Mouse (Mus musculus): ENCODE measurements around the gene Kcng3. TPM values are rescaled to one million over a fixed set of nuclear protein-coding genes. Genes with fewer than 3 reads are reported as not detected.

Gene Kcng3
- polyA plus RNA-seq, 1 experiment from 2014 or later = not detected

GRCm38 (mm10) chr17:83594526-83594925, 37.2 kb downstream of the Kcng3 start:
- 62% methylated on average over 8 of the region's 8 CpGs for WGBS (ENCODE audit: insufficient replicate concordance)
- ATAC-seq (replicated peaks; ENCODE audit: insufficient number of reproducible peaks, low FRiP score, low TSS enrichment) = no peak
- Histone ChIP-seq H3K9ac (ENCODE audit: low read depth, low read length) (no peak overlapping the region), H3K4me2 (no peak overlapping the region), H3K27ac (ENCODE audit: low read depth, low read length) (no peak overlapping the region), H3K27me3 (ENCODE audit: control insufficient read depth, insufficient read depth, low read length) (no peaks in the 10 kb centered on the region), H3K4me3 (ENCODE audit: low read depth, low read length) (no peak overlapping the region), H3K9me3 (replicated peaks; ENCODE audit: control insufficient read depth, low read length) (no peaks in the 10 kb centered on the region), H3K36me3 (ENCODE audit: control insufficient read depth, insufficient read depth, low read length) (no peaks in the 10 kb centered on the region), H3K4me1 (ENCODE audit: control insufficient read depth, insufficient read depth, low read length) (no peaks in the 10 kb centered on the region)

GRCm38 (mm10) chr17:83593396-83593795, 38.3 kb downstream of the Kcng3 start:
- WGBS (ENCODE audit: insufficient replicate concordance) = 81% methylated on average over 10 of the region's 10 CpGs
- no peak for ATAC-seq (replicated peaks; ENCODE audit: insufficient number of reproducible peaks, low FRiP score, low TSS enrichment)
- no peak overlapping the region for H3K4me3 ChIP-seq (ENCODE audit: low read depth, low read length)
- H3K9ac ChIP-seq (ENCODE audit: low read depth, low read length) = no peak overlapping the region
- no peaks in the 10 kb centered on the region for H3K9me3 ChIP-seq (replicated peaks; ENCODE audit: control insufficient read depth, low read length)
- H3K27me3 ChIP-seq (ENCODE audit: control insufficient read depth, insufficient read depth, low read length) = no peaks in the 10 kb centered on the region
- no peak overlapping the region for H3K4me2 ChIP-seq
- no peak overlapping the region for H3K27ac ChIP-seq (ENCODE audit: low read depth, low read length)
- no peaks in the 10 kb centered on the region for H3K4me1 ChIP-seq (ENCODE audit: control insufficient read depth, insufficient read depth, low read length)
- H3K36me3 ChIP-seq (ENCODE audit: control insufficient read depth, insufficient read depth, low read length) = no peaks in the 10 kb centered on the region

GRCm38 (mm10) chr17:83588663-83589341, 42.9 kb downstream of the Kcng3 start:
- WGBS (ENCODE audit: insufficient replicate concordance) = 77% methylated on average over 6 of the region's 6 CpGs
- ATAC-seq (replicated peaks; ENCODE audit: insufficient number of reproducible peaks, low FRiP score, low TSS enrichment) = no peak
- Histone ChIP-seq H3K27me3 (ENCODE audit: control insufficient read depth, insufficient read depth, low read length) (no peaks in the 10 kb centered on the region), H3K4me3 (ENCODE audit: low read depth, low read length) (no peak overlapping the region), H3K4me1 (ENCODE audit: control insufficient read depth, insufficient read depth, low read length) (no peaks in the 10 kb centered on the region), H3K4me2 (no peak overlapping the region), H3K9me3 (replicated peaks; ENCODE audit: control insufficient read depth, low read length) (no peaks in the 10 kb centered on the region), H3K9ac (ENCODE audit: low read depth, low read length) (no peak overlapping the region), H3K36me3 (ENCODE audit: control insufficient read depth, insufficient read depth, low read length) (no peaks in the 10 kb centered on the region), H3K27ac (ENCODE audit: low read depth, low read length) (no peak overlapping the region)

GRCm38 (mm10) chr17:83587731-83588130, 44.0 kb downstream of the Kcng3 start:
- Histone ChIP-seq H3K9ac (ENCODE audit: low read depth, low read length) (no peak overlapping the region), H3K9me3 (replicated peaks; ENCODE audit: control insufficient read depth, low read length) (no peaks in the 10 kb centered on the region), H3K4me2 (no peak overlapping the region), H3K4me1 (ENCODE audit: control insufficient read depth, insufficient read depth, low read length) (no peaks in the 10 kb centered on the region), H3K36me3 (ENCODE audit: control insufficient read depth, insufficient read depth, low read length) (no peaks in the 10 kb centered on the region), H3K27ac (ENCODE audit: low read depth, low read length) (no peak overlapping the region), H3K4me3 (ENCODE audit: low read depth, low read length) (no peak overlapping the region), H3K27me3 (ENCODE audit: control insufficient read depth, insufficient read depth, low read length) (no peaks in the 10 kb centered on the region)
- ATAC-seq (replicated peaks; ENCODE audit: insufficient number of reproducible peaks, low FRiP score, low TSS enrichment) = no peak
- 82% methylated on average over 8 of the region's 8 CpGs for WGBS (ENCODE audit: insufficient replicate concordance)

GRCm38 (mm10) chr17:83582585-83582984, 49.1 kb downstream of the Kcng3 start:
- 41% methylated on average over 2 of the region's 2 CpGs for WGBS (ENCODE audit: insufficient replicate concordance)
- no peak overlapping the region for H3K27ac ChIP-seq (ENCODE audit: low read depth, low read length)
- ATAC-seq (replicated peaks; ENCODE audit: insufficient number of reproducible peaks, low FRiP score, low TSS enrichment) = no peak; the same call in 1 of the 2 replicates

GRCm38 (mm10) chr17:83580734-83581133, 51.0 kb downstream of the Kcng3 start:
- no peaks in the 10 kb centered on the region for H3K27me3 ChIP-seq (ENCODE audit: control insufficient read depth, insufficient read depth, low read length)
- H3K27ac ChIP-seq (ENCODE audit: low read depth, low read length) = no peak overlapping the region
- ATAC-seq (replicated peaks; ENCODE audit: insufficient number of reproducible peaks, low FRiP score, low TSS enrichment) = no peak
- H3K36me3 ChIP-seq (ENCODE audit: control insufficient read depth, insufficient read depth, low read length) = no peaks in the 10 kb centered on the region
- H3K4me2 ChIP-seq = no peak overlapping the region
- no peaks in the 10 kb centered on the region for H3K4me1 ChIP-seq (ENCODE audit: control insufficient read depth, insufficient read depth, low read length)
- no peaks in the 10 kb centered on the region for H3K9me3 ChIP-seq (replicated peaks; ENCODE audit: control insufficient read depth, low read length)
- no peak overlapping the region for H3K9ac ChIP-seq (ENCODE audit: low read depth, low read length)
- WGBS (ENCODE audit: insufficient replicate concordance) = 86% methylated on average over 5 of the region's 5 CpGs
- no peak overlapping the region for H3K4me3 ChIP-seq (ENCODE audit: low read depth, low read length)

More at GRCm38 (mm10) chr17:83582585-83582984, 49.1 kb downstream of the Kcng3 start:
- H3K27me3 ChIP-seq (ENCODE audit: control insufficient read depth, insufficient read depth, low read length) = no peaks in the 10 kb centered on the region
- H3K9me3 ChIP-seq (replicated peaks; ENCODE audit: control insufficient read depth, low read length) = no peaks in the 10 kb centered on the region
- no peaks in the 10 kb centered on the region for H3K4me1 ChIP-seq (ENCODE audit: control insufficient read depth, insufficient read depth, low read length)
- H3K4me2 ChIP-seq = no peak overlapping the region
- no peak overlapping the region for H3K4me3 ChIP-seq (ENCODE audit: low read depth, low read length)
- no peak overlapping the region for H3K9ac ChIP-seq (ENCODE audit: low read depth, low read length)
- H3K36me3 ChIP-seq (ENCODE audit: control insufficient read depth, insufficient read depth, low read length) = no peaks in the 10 kb centered on the region

- ATAC-seq (replicated peaks; ENCODE audit: insufficient number of reproducible peaks, low FRiP score, low TSS enrichment) = no peak
- Histone ChIP-seq H3K27ac (ENCODE audit: low read depth, low read length) (no peak overlapping the region), H3K4me1 (ENCODE audit: control insufficient read depth, insufficient read depth, low read length) (no peaks in the 10 kb centered on the region), H3K9me3 (replicated peaks; ENCODE audit: control insufficient read depth, low read length) (no peaks in the 10 kb centered on the region), H3K4me3 (ENCODE audit: low read depth, low read length) (no peak overlapping the region), H3K9ac (ENCODE audit: low read depth, low read length) (no peak overlapping the region), H3K4me2 (no peak overlapping the region), H3K36me3 (ENCODE audit: control insufficient read depth, insufficient read depth, low read length) (no peaks in the 10 kb centered on the region), H3K27me3 (ENCODE audit: control insufficient read depth, insufficient read depth, low read length) (no peaks in the 10 kb centered on the region)
- 82% methylated on average over 11 of the region's 11 CpGs for WGBS (ENCODE audit: insufficient replicate concordance)
Measured at GRCm38 (mm10) chr17:83576810-83577371, 54.8 kb downstream of the Kcng3 start.

- 79% methylated on average over 8 of the region's 8 CpGs for WGBS (ENCODE audit: insufficient replicate concordance)
- Histone ChIP-seq H3K27ac (ENCODE audit: low read depth, low read length) (no peak overlapping the region), H3K4me3 (ENCODE audit: low read depth, low read length) (no peak overlapping the region), H3K36me3 (ENCODE audit: control insufficient read depth, insufficient read depth, low read length) (no peaks in the 10 kb centered on the region), H3K4me1 (ENCODE audit: control insufficient read depth, insufficient read depth, low read length) (no peaks in the 10 kb centered on the region), H3K4me2 (no peak overlapping the region), H3K9me3 (replicated peaks; ENCODE audit: control insufficient read depth, low read length) (no peaks in the 10 kb centered on the region), H3K9ac (ENCODE audit: low read depth, low read length) (no peak overlapping the region), H3K27me3 (ENCODE audit: control insufficient read depth, insufficient read depth, low read length) (no peaks in the 10 kb centered on the region)
- no peak for ATAC-seq (replicated peaks; ENCODE audit: insufficient number of reproducible peaks, low FRiP score, low TSS enrichment)
Measured at GRCm38 (mm10) chr17:83574615-83575014, 57.1 kb downstream of the Kcng3 start.

- ATAC-seq (replicated peaks; ENCODE audit: insufficient number of reproducible peaks, low FRiP score, low TSS enrichment) = no peak
- Histone ChIP-seq H3K27ac (ENCODE audit: low read depth, low read length) (no peak overlapping the region), H3K9ac (ENCODE audit: low read depth, low read length) (no peak overlapping the region), H3K4me1 (ENCODE audit: control insufficient read depth, insufficient read depth, low read length) (no peaks in the 10 kb centered on the region), H3K9me3 (replicated peaks; ENCODE audit: control insufficient read depth, low read length) (no peaks in the 10 kb centered on the region), H3K4me2 (no peak overlapping the region), H3K4me3 (ENCODE audit: low read depth, low read length) (no peak overlapping the region), H3K36me3 (ENCODE audit: control insufficient read depth, insufficient read depth, low read length) (no peaks in the 10 kb centered on the region), H3K27me3 (ENCODE audit: control insufficient read depth, insufficient read depth, low read length) (no peaks in the 10 kb centered on the region)
- WGBS (ENCODE audit: insufficient replicate concordance) = 63% methylated on average over 6 of the region's 6 CpGs
Measured at GRCm38 (mm10) chr17:83573128-83573527, 58.6 kb downstream of the Kcng3 start.
